Comparison of ENCODE assay signal across 9 mouse cellular contexts in genomic region chr6:39543769-39544420, GRCm38 (mm10). TPM values are rescaled to one million over a fixed set of nuclear protein-coding genes. Genes with fewer than 3 reads are reported as not detected.
DNase-seq lines count a peak whose midpoint lies in the region; ATAC-seq and TF ChIP-seq lines count a peak whose summit lies in the region.
"Had no signal": no experiment of that assay in that cellular context is flagged by ENCODE, and none has a peak within 500 bp of the region (broad histone marks: within the 10 kb centered on the region; RNA-seq: fewer than 3 reads in every experiment).

No protein-coding gene starts in this region.

- TF ChIP-seq CTCF in liver, adult 2 months (IDR thresholded peaks at IDR 0.05; ENCODE audit: low read depth, low read length): no peak
- no peak for TF ChIP-seq CTCF in liver, postnatal 0 days (IDR thresholded peaks at IDR 0.05; ENCODE audit: low read depth)
- TF ChIP-seq CTCF in forebrain, postnatal 0 days (IDR thresholded peaks at IDR 0.05; ENCODE audit: low read depth): no peak
- no peak for TF ChIP-seq CTCF in olfactory bulb, adult 2 months (IDR thresholded peaks at IDR 0.05; ENCODE audit: insufficient read depth, low read depth, low read length)

- DNase-seq in liver, adult 2 months (ENCODE audit: extremely low read depth, low read depth, low spot score): no peak
- DNase-seq in liver, postnatal 0 days: no peak
- no peak for DNase-seq in forebrain, postnatal 0 days
- DNase-seq in limb, embryonic 10.5 days (ENCODE audit: low spot score): no peak
- DNase-seq in left cerebral cortex, postnatal 14 days (ENCODE audit: low spot score in 2 of 2): no peak
- DNase-seq in layer of hippocampus, postnatal 36 days: no peak

- TF ChIP-seq POLR2A in liver, adult 2 months (IDR thresholded peaks at IDR 0.05; ENCODE audit: extremely low read depth, insufficient read depth, low read length): no peak
- TF ChIP-seq POLR2A in olfactory bulb, adult 2 months (IDR thresholded peaks at IDR 0.05; ENCODE audit: insufficient read depth, low read depth, low read length): no peak

- no peak overlapping the region for H3K4me3 ChIP-seq in liver, adult 2 months (ENCODE audit: insufficient read depth, low read depth, low read length)
- H3K4me3 ChIP-seq in liver, postnatal 0 days (ENCODE audit: low read depth, low read length): no peak overlapping the region
- H3K4me3 ChIP-seq in forebrain, postnatal 0 days (ENCODE audit: low read depth, low read length): no peak overlapping the region
- H3K4me3 ChIP-seq in limb, embryonic 10.5 days: peak overlapping the region; percentile 27; the same call in 1 of the 2 replicates
- H3K4me3 ChIP-seq in olfactory bulb, adult 2 months (ENCODE audit: insufficient read depth, low read depth, low read length): no peak overlapping the region

- H3K27me3 ChIP-seq in liver, adult 2 months (ENCODE audit: control insufficient read depth, insufficient read depth, low read length): no peaks in the 10 kb centered on the region
- no peaks in the 10 kb centered on the region for H3K27me3 ChIP-seq in liver, postnatal 0 days (ENCODE audit: insufficient read depth, low read length)
- no peaks in the 10 kb centered on the region for H3K27me3 ChIP-seq in forebrain, postnatal 0 days (ENCODE audit: insufficient read depth, low read length)
- no peaks in the 10 kb centered on the region for H3K27me3 ChIP-seq in limb, embryonic 10.5 days (ENCODE audit: low read depth, poor library complexity, severe bottlenecking)

- no peak overlapping the region for H3K9ac ChIP-seq in liver, adult 2 months (ENCODE audit: low read depth, low read length)
- no peak overlapping the region for H3K9ac ChIP-seq in liver, postnatal 0 days (replicated peaks)
- no peak overlapping the region for H3K9ac ChIP-seq in forebrain, postnatal 0 days

- peaks cover 7% of the 10 kb centered on the region; the same call in 1 of the 2 replicates for H3K4me1 ChIP-seq in liver, adult 2 months (ENCODE audit: control insufficient read depth, insufficient read depth, low read length)
- peaks cover 5% of the 10 kb centered on the region; the same call in 1 of the 2 replicates for H3K4me1 ChIP-seq in liver, postnatal 0 days (ENCODE audit: insufficient read depth)
- peaks cover 3% of the 10 kb centered on the region for H3K4me1 ChIP-seq in forebrain, postnatal 0 days (ENCODE audit: insufficient read depth)
- H3K4me1 ChIP-seq in limb, embryonic 10.5 days: peaks cover 75% of the 10 kb centered on the region
- peaks cover 45% of the 10 kb centered on the region for H3K4me1 ChIP-seq in olfactory bulb, adult 2 months (ENCODE audit: control insufficient read depth, insufficient read depth, low read length)

- ATAC-seq in liver, postnatal 0 days: no peak
- ATAC-seq in forebrain, postnatal 0 days: no peak
- ATAC-seq in activated CD4-positive, CD25-positive, alpha-beta regulatory T cell, adult 4 months: no peak

- no peaks in the 10 kb centered on the region for H3K79me2 ChIP-seq in liver, adult 2 months (ENCODE audit: control insufficient read depth, insufficient read depth, low read length)

- 0 out of 2 replicates have a peak overlapping the region, but pooled peaks have one; percentile 0 for H3K27ac ChIP-seq in liver, adult 2 months (replicated peaks; ENCODE audit: insufficient read depth, low read depth, low read length)
- H3K27ac ChIP-seq in liver, postnatal 0 days (ENCODE audit: low read depth): no peak overlapping the region; the same call in 1 of the 2 replicates
- H3K27ac ChIP-seq in forebrain, postnatal 0 days (ENCODE audit: low read depth, low read length): peak overlapping the region; percentile 64; the same call in 1 of the 2 replicates
- H3K27ac ChIP-seq in limb, embryonic 10.5 days: peak overlapping the region; percentile 90
- H3K27ac ChIP-seq in olfactory bulb, adult 2 months (ENCODE audit: insufficient read depth, low read depth, low read length): peak overlapping the region; percentile 76
- H3K27ac ChIP-seq: macrophage had no signal

- no peaks in the 10 kb centered on the region for H3K9me3 ChIP-seq in liver, postnatal 0 days (ENCODE audit: low read length)
- no peaks in the 10 kb centered on the region for H3K9me3 ChIP-seq in forebrain, postnatal 0 days (ENCODE audit: low read length)
- no peaks in the 10 kb centered on the region for H3K9me3 ChIP-seq in limb, embryonic 10.5 days (replicated peaks)

- no peaks in the 10 kb centered on the region for H3K36me3 ChIP-seq in liver, adult 2 months (ENCODE audit: control insufficient read depth, insufficient read depth, low read length)
- H3K36me3 ChIP-seq in liver, postnatal 0 days (replicated peaks; ENCODE audit: insufficient read depth, low read length): no peaks in the 10 kb centered on the region
- H3K36me3 ChIP-seq in forebrain, postnatal 0 days (ENCODE audit: insufficient read depth): no peaks in the 10 kb centered on the region
- peaks cover 20% of the 10 kb centered on the region for H3K36me3 ChIP-seq in limb, embryonic 10.5 days

- intact Hi-C loops in left cerebral cortex, postnatal 14 days (cut with DNase I): no loop called here

- no peak for TF ChIP-seq EP300 in liver, postnatal 0 days (IDR thresholded peaks at IDR 0.05; ENCODE audit: low read depth)

- WGBS in liver, adult 2 months: 71% methylated on average over 15 of the region's 15 CpGs
- WGBS in liver, postnatal 0 days (ENCODE audit: insufficient replicate concordance): 62% methylated on average over 15 of the region's 15 CpGs
- WGBS in forebrain, postnatal 0 days: 32% methylated on average over 15 of the region's 15 CpGs
- 46% methylated on average over 15 of the region's 15 CpGs for WGBS in limb, embryonic 10.5 days
- WGBS in olfactory bulb, adult 2 months: 47% methylated on average over 15 of the region's 15 CpGs

- no peak overlapping the region for H3K4me2 ChIP-seq in liver, postnatal 0 days (ENCODE audit: low read depth, low read length)
- H3K4me2 ChIP-seq in forebrain, postnatal 0 days (ENCODE audit: low read depth): no peak overlapping the region

RNA-seq across cellular contexts. Expression of gene Dennd2a, which starts 13.8 kb away (rescaled TPM):
- 1.3 and 1.6 TPM in 2 replicates for total RNA-seq in liver, adult 2 months (2014; rRNA removed)
- 2.0 TPM in 2 replicates for polyA plus RNA-seq in liver, adult 2 months (2012; rRNA removed)
- polyA plus RNA-seq in liver, postnatal 0 days (2015; fragmentation: Nextera tagmentation; extraction: Ambion mirVana): 1.6 TPM in 2 replicates
- total RNA-seq in forebrain, postnatal 0 days (2014; rRNA removed): 11.2 and 13.7 TPM in 2 replicates
- polyA plus RNA-seq in forebrain, postnatal 0 days (2015; fragmentation: Nextera tagmentation; extraction: Ambion mirVana): 5.4 and 8.2 TPM in 2 replicates
- 33.9 and 40.7 TPM in 2 replicates for polyA plus RNA-seq in limb, embryonic 10.5 days (2016; fragmentation: Nextera tagmentation; extraction: Ambion mirVana)
- not detected in 2 replicates for polyA plus RNA-seq in olfactory bulb, adult 2 months (2012; ENCODE audit: insufficient read depth, insufficient read length, low replicate concordance, missing spikeins)
- polyA plus RNA-seq in activated CD4-positive, CD25-positive, alpha-beta regulatory T cell, adult 4 months (2017; shearing (Covaris generic)): 1 to 10 TPM in 1 of 2 experiments, not detected in 1; 1.3 TPM
- 10 to 100 TPM; 21.4 to 22.7 TPM for total RNA-seq in left cerebral cortex, postnatal 14 days (2021)
- total RNA-seq in layer of hippocampus, postnatal 36 days (2021): 10 to 100 TPM; 34.6 to 38.9 TPM

RNA-seq across cellular contexts. Expression of gene Adck2, which starts 29.8 kb away (rescaled TPM):
- 4.4 and 4.5 TPM in 2 replicates for total RNA-seq in liver, adult 2 months (2014; rRNA removed)
- 4.2 and 5.1 TPM in 2 replicates for polyA plus RNA-seq in liver, adult 2 months (2012; rRNA removed)
- 15.8 and 17.1 TPM in 2 replicates for polyA plus RNA-seq in liver, postnatal 0 days (2015; fragmentation: Nextera tagmentation; extraction: Ambion mirVana)
- total RNA-seq in forebrain, postnatal 0 days (2014; rRNA removed): 17.6 and 21.9 TPM in 2 replicates
- polyA plus RNA-seq in forebrain, postnatal 0 days (2015; fragmentation: Nextera tagmentation; extraction: Ambion mirVana): 34.5 and 40.3 TPM in 2 replicates
- 17.3 and 25.6 TPM in 2 replicates for polyA plus RNA-seq in limb, embryonic 10.5 days (2016; fragmentation: Nextera tagmentation; extraction: Ambion mirVana)
- polyA plus RNA-seq in olfactory bulb, adult 2 months (2012; ENCODE audit: insufficient read depth, insufficient read length, low replicate concordance, missing spikeins): not detected in 2 replicates
- 10 to 100 TPM; 21.6 to 27.7 TPM for polyA plus RNA-seq in activated CD4-positive, CD25-positive, alpha-beta regulatory T cell, adult 4 months (2017; shearing (Covaris generic))
- 10 to 100 TPM; 23.2 to 29.0 TPM for total RNA-seq in left cerebral cortex, postnatal 14 days (2021)
- 10 to 100 TPM; 29.7 to 33.1 TPM for total RNA-seq in layer of hippocampus, postnatal 36 days (2021)

RNA-seq across cellular contexts. Expression of gene Gm42420, which starts 41.7 kb away (rescaled TPM):
- total RNA-seq in liver, adult 2 months (2014; rRNA removed): 0.65 and 1.2 TPM in 2 replicates
- 0.27 TPM in 1 of 2 replicates, not detected in the other for polyA plus RNA-seq in liver, adult 2 months (2012; rRNA removed)
- polyA plus RNA-seq in liver, postnatal 0 days (2015; fragmentation: Nextera tagmentation; extraction: Ambion mirVana): 1.2 and 1.9 TPM in 2 replicates
- total RNA-seq in forebrain, postnatal 0 days (2014; rRNA removed): not detected in 2 replicates
- polyA plus RNA-seq in forebrain, postnatal 0 days (2015; fragmentation: Nextera tagmentation; extraction: Ambion mirVana): 0.53 and 1.8 TPM in 2 replicates
- polyA plus RNA-seq in limb, embryonic 10.5 days (2016; fragmentation: Nextera tagmentation; extraction: Ambion mirVana): 0.79 and 1.7 TPM in 2 replicates
- not detected in 2 replicates for polyA plus RNA-seq in olfactory bulb, adult 2 months (2012; ENCODE audit: insufficient read depth, insufficient read length, low replicate concordance, missing spikeins)
- polyA plus RNA-seq in activated CD4-positive, CD25-positive, alpha-beta regulatory T cell, adult 4 months (2017; shearing (Covaris generic)): 1 to 10 TPM in 1 of 2 experiments, not detected in 1; 2.4 TPM
- 1 to 10 TPM in 1 of 2 experiments, under 1 TPM in 1; 0.87 to 1.3 TPM for total RNA-seq in left cerebral cortex, postnatal 14 days (2021)
- total RNA-seq in layer of hippocampus, postnatal 36 days (2021): 1 to 10 TPM in 1 of 2 experiments, not detected in 1; 2.2 TPM
- polyA plus RNA-seq: macrophage had no signal

RNA-seq across cellular contexts. Expression of gene Ndufb2, which starts 48.5 kb away (rescaled TPM):
- 224 and 235 TPM in 2 replicates for total RNA-seq in liver, adult 2 months (2014; rRNA removed)
- polyA plus RNA-seq in liver, adult 2 months (2012; rRNA removed): 352 and 465 TPM in 2 replicates
- 248 and 260 TPM in 2 replicates for polyA plus RNA-seq in liver, postnatal 0 days (2015; fragmentation: Nextera tagmentation; extraction: Ambion mirVana)
- total RNA-seq in forebrain, postnatal 0 days (2014; rRNA removed): 220 and 285 TPM in 2 replicates
- 500 and 654 TPM in 2 replicates for polyA plus RNA-seq in forebrain, postnatal 0 days (2015; fragmentation: Nextera tagmentation; extraction: Ambion mirVana)
- polyA plus RNA-seq in limb, embryonic 10.5 days (2016; fragmentation: Nextera tagmentation; extraction: Ambion mirVana): 290 and 296 TPM in 2 replicates
- polyA plus RNA-seq in olfactory bulb, adult 2 months (2012; ENCODE audit: insufficient read depth, insufficient read length, low replicate concordance, missing spikeins): not detected in 2 replicates
- polyA plus RNA-seq in activated CD4-positive, CD25-positive, alpha-beta regulatory T cell, adult 4 months (2017; shearing (Covaris generic)): 10 to 100 TPM; 91.9 to 92.5 TPM
- total RNA-seq in left cerebral cortex, postnatal 14 days (2021): 100 to 1,000 TPM; 197 to 204 TPM
- total RNA-seq in layer of hippocampus, postnatal 36 days (2021): 100 to 1,000 TPM; 183 to 193 TPM
